Mouse (Mus musculus) bone marrow, adult 2 months (tissue): Measurements from ENCODE around the gene Sod1. TPM values are rescaled to one million over a fixed set of nuclear protein-coding genes. Genes with fewer than 3 reads are reported as not detected.

ENCODE experiments used
- H3K27ac ChIP-seq: fragments of 200-500 bp; 2 replicates; pipeline ENCODE4 v1.5.1; 2012; ENCODE audit warnings: low read depth, mild to moderate bottlenecking, control low read depth, inconsistent platforms, low read length; ENCODE audit not compliant: control insufficient read depth, poor library complexity, insufficient read depth
- H3K4me1 ChIP-seq: fragments of 200-500 bp; 2 replicates; pipeline ENCODE4 v1.6.1; 2011; ENCODE audit warnings: low read length; ENCODE audit not compliant: control insufficient read depth, insufficient read depth
- H3K4me3 ChIP-seq: fragments of 200-500 bp; replicated peaks from 2 replicates; pipeline ENCODE3; 2011; ENCODE audit warnings: mild to moderate bottlenecking, low read depth, low read length, control low read depth; ENCODE audit not compliant: control insufficient read depth
- CTCF ChIP-seq: fragments of 200-500 bp; IDR thresholded peaks from 2 replicates; pipeline ENCODE4 v1.5.1; 2011; ENCODE audit warnings: low read length, control low read depth; ENCODE audit not compliant: control insufficient read depth, insufficient read depth
- POLR2A ChIP-seq: fragments of 200-500 bp; IDR thresholded peaks from 2 replicates; pipeline ENCODE4 v1.6.1; 2011; ENCODE audit warnings: low read depth, mild to moderate bottlenecking, control low read depth, low read length, borderline replicate concordance; ENCODE audit not compliant: control insufficient read depth
- WGBS: fragments of 180-500 bp; shearing (Covaris S2); methylation state at CpG from one replicate; pipeline ENCODE4 v1.1.7; 2018; 5-methylcytosine and 5-hydroxymethylcytosine counted together
- polyA plus RNA-seq: library from polyadenylated mRNA; stranded (reverse); fragments of >200 nt; gene quantifications from 2 replicates; pipeline ENCODE4 v1.2.4, GENCODE M21; 2011; ENCODE audit warnings: low replicate concordance; ENCODE audit not compliant: missing spikeins, insufficient read depth, insufficient read length

Sod1 gene
- polyA plus RNA-seq, 1 experiment: 690 TPM

DNA sequence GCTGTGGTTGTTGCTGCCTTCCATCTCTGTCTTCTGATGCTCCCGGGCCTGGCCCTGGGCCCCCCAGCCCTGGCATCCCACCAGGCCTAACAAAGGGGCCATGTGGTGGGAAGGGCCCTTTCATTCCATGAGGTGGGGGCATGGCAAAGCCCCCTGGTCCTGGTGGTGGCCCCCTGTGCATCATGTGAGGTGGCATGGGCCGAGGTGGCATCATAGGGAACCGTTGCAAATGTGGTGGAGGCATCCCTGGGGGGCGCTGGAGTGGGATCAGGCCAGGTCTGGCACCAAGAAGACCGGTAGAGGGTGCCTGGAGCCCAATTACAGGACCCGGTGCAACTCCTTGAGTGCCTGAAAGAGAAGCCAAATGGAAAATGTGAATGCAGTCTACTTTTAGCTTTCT lies 9.3 kb downstream of the Sod1 start:
- TF ChIP-seq POLR2A: no peak
- WGBS: 89% methylated on average over 6 of the region's 6 CpGs
- Histone ChIP-seq H3K4me3 (no peak overlapping the region), H3K27ac (no peak overlapping the region), H3K4me1 (no peaks in the 10 kb centered on the region)

DNA sequence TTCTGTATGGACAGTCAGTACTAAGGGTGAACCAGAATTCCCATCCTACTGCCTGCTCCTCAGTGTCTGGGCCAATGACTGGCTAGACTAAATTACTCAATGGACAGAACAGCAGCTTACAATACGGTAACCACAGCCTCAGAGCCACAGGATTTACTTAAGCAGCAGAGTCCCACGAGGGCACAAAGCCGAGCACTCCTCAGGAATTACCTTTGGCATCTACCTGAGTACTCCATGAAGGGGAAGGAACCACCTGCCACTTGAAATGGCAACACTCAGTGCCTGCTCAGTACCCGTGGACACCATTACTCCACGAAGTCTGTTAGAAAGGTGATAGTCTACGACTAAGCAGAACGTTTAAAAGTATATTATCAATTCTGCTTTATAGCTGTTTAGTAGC lies 10.7 kb downstream of the Sod1 start:
- TF ChIP-seq CTCF: no peak
- TF ChIP-seq POLR2A: no peak
- 84% methylated on average over 7 of the region's 7 CpGs for WGBS
- no peak overlapping the region for H3K4me3 ChIP-seq

DNA sequence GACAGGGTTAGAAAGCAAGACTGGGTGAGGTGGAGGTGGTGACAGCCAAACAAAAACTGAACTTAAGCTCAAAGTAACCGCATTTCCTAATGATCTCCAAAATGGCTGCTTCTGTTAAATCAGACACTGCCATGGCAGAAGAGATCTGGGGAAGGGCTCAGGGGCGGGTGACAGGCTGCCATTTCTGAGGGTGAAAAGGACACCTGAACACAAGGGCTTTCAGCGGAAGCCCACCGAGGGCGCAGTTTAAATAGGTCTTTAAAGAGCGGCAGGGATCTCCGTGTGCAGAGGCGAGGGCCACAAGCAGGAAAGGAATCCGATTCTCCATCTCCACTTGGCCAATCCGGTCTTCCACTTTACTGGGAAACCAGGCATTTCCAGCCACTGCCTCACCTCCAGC lies 13.1 kb downstream of the Sod1 start:
- TF ChIP-seq CTCF: no peak
- no peak for TF ChIP-seq POLR2A
- Histone ChIP-seq H3K4me1 (no peaks in the 10 kb centered on the region), H3K4me3 (no peak overlapping the region), H3K27ac (no peak overlapping the region)
- WGBS: 91% methylated on average over 10 of the region's 10 CpGs

More for the DNA sequence above, 10.7 kb downstream of the Sod1 start:
- Histone ChIP-seq H3K4me1 (no peaks in the 10 kb centered on the region), H3K27ac (no peak overlapping the region)

DNA sequence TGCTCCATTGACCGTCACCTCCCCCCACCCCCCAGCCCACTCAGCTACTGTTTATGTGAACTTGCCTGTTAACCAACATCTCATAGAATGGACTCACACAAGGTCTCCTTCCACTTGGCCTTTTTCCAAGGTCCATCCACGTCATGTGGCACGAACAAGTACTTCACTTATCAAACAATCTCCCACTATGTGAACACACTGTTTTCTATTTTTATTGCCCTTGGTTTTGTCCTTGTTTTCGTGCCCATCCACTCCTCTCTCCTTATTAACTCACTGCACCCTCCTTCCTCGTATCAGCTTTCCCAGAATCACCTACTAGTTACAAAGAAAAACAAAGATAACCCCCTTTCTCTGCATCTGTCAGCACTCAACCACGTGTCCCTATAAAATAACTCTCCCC lies 14.1 kb downstream of the Sod1 start:
- no peak for TF ChIP-seq POLR2A
- TF ChIP-seq CTCF: no peak
- Histone ChIP-seq H3K4me3 (no peak overlapping the region), H3K27ac (no peak overlapping the region), H3K4me1 (no peaks in the 10 kb centered on the region; the same call in 1 of the 2 replicates)
- 75% methylated on average over 6 of the region's 6 CpGs for WGBS

DNA sequence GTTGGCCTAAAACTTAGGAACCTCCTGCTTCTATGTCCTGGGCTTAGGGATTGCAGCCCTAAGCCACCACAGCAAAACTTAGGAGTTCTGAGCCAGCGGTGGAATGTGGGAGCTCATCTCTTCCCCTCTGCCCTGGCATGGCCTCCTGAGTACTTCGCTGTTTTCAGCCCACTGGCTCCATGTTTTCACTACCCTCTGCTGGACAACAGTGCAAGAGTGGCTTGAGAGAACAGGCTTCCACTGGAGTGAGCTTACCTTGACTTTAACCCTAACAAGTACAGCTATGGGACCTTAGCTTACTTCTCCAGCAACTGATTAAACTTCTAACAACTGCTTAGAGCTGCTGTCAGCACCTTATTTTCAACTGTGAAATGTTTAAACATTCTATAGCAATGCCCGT lies 14.6 kb downstream of the Sod1 start:
- Histone ChIP-seq H3K27ac (no peak overlapping the region), H3K4me1 (no peaks in the 10 kb centered on the region; the same call in 1 of the 2 replicates), H3K4me3 (no peak overlapping the region)
- TF ChIP-seq POLR2A: no peak
- TF ChIP-seq CTCF: no peak
- 82% methylated on average over 3 of the region's 3 CpGs for WGBS

DNA sequence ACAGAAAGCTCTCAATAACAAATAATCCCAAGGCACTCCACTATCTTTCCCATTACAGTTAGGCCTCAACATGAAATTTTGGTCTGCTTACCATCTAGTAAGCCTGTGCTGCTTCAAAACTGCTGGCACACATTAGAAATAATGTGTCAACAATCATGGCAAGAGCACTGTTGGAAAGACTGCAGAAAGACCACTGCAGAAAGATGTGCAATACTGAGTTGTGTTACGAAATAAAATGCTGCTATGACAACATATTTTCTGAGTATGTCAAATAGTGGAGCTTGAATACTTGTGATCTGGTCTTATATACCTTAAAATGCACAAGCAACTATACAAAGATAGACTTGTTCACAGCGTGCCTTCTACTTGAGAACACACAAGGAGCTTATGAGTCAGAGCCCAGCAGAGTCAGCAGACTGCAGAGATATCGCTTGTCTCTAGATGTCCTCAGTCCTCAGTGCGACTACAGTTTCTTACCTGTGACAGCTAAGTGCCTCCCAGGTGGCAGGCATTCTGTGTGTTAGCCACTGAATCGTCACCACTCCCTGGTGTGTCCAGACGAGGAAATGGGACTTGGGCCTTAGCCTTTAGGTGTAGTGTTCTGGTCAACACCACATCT lies 18.7 kb downstream of the Sod1 start:
- Histone ChIP-seq H3K4me3 (no peak overlapping the region), H3K27ac (no peak overlapping the region), H3K4me1 (no peaks in the 10 kb centered on the region; the same call in 1 of the 2 replicates)
- no peak for TF ChIP-seq POLR2A
- no peak for TF ChIP-seq CTCF
- 77% methylated on average over 6 of the region's 6 CpGs for WGBS

DNA sequence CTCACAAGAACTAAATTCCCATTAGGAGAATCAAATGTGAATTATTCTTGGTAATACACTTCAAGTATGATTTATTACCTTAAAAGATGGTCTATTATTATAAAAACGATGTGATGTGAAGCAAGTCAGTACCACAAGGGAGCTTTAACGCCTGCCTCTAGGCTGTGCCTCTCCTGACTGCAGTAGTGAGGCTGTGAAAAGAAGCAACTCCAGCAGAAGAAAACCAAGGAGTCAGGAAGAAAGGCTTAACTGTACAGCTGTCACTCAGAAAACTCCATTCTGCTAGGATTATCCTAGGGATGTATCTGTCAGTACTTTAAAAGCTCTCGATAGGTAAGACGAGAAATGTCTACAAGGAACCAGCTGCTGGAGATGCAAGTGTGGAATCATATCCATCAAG lies 21.3 kb downstream of the Sod1 start:
- TF ChIP-seq CTCF (no peak), POLR2A (no peak)
- WGBS: 86% methylated on average over 4 of the region's 4 CpGs
- Histone ChIP-seq H3K27ac (no peak overlapping the region), H3K4me3 (no peak overlapping the region), H3K4me1 (no peaks in the 10 kb centered on the region; the same call in 1 of the 2 replicates)

DNA sequence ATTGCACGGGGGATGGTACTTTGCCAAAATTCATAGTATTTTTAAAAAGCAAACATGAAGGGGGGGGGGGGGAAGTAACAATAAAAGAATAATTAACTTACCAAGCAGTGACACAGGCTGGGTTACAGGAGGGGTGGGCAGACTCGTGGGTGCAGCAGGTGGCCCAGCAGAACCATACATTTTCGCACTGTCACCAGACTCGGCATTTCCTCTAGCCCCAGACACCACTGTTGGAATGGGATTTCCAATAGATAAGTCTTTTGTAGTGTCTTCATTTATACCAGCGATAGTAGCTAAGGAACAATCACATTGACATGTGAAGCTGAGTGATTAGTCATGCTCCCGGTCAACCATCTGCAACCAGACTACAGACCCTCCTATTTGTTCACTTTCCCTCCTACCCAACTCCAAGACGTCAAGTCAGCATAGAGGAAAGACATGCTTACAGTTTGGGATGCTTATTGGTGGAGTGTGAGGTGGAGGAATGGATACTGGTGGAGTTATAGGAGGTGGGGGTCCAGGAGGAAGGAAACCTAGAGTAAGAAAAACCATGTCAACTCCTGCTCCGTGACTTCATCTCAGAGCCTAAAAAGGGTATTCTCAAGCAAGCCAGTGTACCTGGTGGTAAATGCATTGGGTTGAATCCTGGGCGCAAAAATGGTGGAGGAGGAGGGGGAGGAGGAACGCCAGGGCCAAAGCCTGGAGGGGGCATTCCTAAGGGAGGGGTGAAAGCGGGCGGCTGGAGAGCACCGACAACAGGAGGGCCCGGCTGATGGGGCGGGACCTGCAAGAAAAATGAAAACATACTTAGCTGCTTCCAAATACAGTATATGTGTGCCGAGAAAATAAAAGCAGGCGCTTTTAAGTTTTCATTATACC lies 22.1 kb downstream of the Sod1 start:
- WGBS: 87% methylated on average over 17 of the region's 17 CpGs
- Histone ChIP-seq H3K4me3 (no peak overlapping the region), H3K27ac (no peak overlapping the region), H3K4me1 (no peaks in the 10 kb centered on the region; the same call in 1 of the 2 replicates)
- TF ChIP-seq CTCF (no peak), POLR2A (no peak)
